Mouse (Mus musculus): ENCODE data around the gene Cnih2.

GRCm38 (mm10) chr19:5062446-5062845, 35.9 kb downstream of the Cnih2 start:
- TF ChIP-seq CTCF (IDR thresholded peaks at IDR 0.05; ENCODE audit: borderline replicate concordance, insufficient read depth, low read length) (no peak), POLR2A (IDR thresholded peaks at IDR 0.05; ENCODE audit: low read depth, low read length) (peak; percentile 17; the same call in 1 of the 2 replicates)

All from embryonic fibroblast, embryonic 13.5 days (primary cell).